Mouse (Mus musculus) heart, adult 2 months (tissue): Measurements from ENCODE around the gene Gstt1.

ENCODE experiments used
- CTCF ChIP-seq: fragments of 200-600 bp; IDR thresholded peaks from 2 replicates; pipeline ENCODE4 v1.8.1; 2022; ENCODE audit warnings: antibody characterized with exemption, mild to moderate bottlenecking, moderate library complexity
- EP300 ChIP-seq: fragments of 200-500 bp; IDR thresholded peaks from 2 replicates; pipeline ENCODE4 v1.6.1; 2011; ENCODE audit warnings: low read depth, low read length, control low read depth; ENCODE audit not compliant: insufficient read depth
- POLR2A ChIP-seq: fragments of 200-500 bp; IDR thresholded peaks from 2 replicates; pipeline ENCODE4 v1.6.1; 2011; ENCODE audit warnings: mild to moderate bottlenecking, low read depth, low read length, control low read depth; ENCODE audit not compliant: insufficient read depth

- no peak for TF ChIP-seq EP300
- TF ChIP-seq CTCF = no peak
- TF ChIP-seq POLR2A = no peak
Measured at GRCm38 (mm10) chr10:75830275-75830670, 31.9 kb upstream of the Gstt1 start.
